Mouse (Mus musculus) kidney, adult 11 months (tissue): Measurements from ENCODE around the gene Ctnnbl1.

ENCODE experiments used
- DNase-seq: peaks from one replicate; pipeline ENCODE4 v3.0.0; 2022

Ctnnbl1 gene

DNA sequence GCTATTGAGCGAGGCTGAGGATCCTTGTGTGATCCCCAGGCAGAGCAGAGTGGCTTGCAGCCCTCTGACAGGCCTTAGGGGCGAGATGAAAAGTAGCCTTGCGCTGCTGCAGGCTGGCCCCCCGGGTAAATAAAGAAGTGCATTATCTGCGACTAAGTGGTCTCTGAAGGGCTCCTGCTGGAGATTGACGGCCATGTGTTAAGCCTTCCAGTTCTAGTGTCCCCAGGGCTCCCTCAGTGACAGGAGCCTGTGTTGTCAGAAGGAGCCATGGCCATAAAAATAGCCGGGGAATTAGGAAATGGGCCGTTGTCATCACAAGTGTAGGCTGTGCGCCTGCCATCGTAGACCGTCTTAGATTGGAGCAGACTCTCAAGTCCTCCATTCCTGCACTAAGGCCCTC, 144.7 kb downstream of the Ctnnbl1 start:
- DNase-seq = no peak

GRCm38 (mm10) chr2:157887275-157888025, 150.2 kb downstream of the Ctnnbl1 start:
- DNase-seq = no peak

- no peak for DNase-seq
Measured at GRCm38 (mm10) chr2:157891166-157891565, 154.0 kb downstream of the Ctnnbl1 start.

- DNase-seq = no peak
Measured at GRCm38 (mm10) chr2:157897131-157897530, 159.9 kb downstream of the Ctnnbl1 start.

- peak; percentile 62 for DNase-seq
Measured at GRCm38 (mm10) chr2:157913204-157913636, 176.0 kb downstream of the Ctnnbl1 start.

DNA sequence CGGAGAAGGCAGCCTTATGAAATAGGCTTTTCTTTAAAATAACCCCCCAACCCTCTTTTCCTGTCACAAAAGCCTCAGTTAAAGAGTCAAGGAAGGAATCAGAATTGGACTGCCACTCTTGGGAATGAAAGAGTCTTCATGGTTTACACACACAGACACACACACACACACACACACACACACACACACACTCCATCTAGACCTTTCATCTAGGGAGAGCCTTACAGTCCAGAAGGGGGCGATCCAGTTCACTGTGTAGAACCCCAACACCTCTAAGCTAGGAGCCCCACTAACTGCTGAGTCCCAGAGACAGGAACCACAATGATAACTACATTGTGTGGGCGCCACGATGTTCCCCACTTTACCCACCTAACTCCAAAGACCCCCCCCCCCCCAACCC, 176.5 kb downstream of the Ctnnbl1 start:
- no peak for DNase-seq

DNA sequence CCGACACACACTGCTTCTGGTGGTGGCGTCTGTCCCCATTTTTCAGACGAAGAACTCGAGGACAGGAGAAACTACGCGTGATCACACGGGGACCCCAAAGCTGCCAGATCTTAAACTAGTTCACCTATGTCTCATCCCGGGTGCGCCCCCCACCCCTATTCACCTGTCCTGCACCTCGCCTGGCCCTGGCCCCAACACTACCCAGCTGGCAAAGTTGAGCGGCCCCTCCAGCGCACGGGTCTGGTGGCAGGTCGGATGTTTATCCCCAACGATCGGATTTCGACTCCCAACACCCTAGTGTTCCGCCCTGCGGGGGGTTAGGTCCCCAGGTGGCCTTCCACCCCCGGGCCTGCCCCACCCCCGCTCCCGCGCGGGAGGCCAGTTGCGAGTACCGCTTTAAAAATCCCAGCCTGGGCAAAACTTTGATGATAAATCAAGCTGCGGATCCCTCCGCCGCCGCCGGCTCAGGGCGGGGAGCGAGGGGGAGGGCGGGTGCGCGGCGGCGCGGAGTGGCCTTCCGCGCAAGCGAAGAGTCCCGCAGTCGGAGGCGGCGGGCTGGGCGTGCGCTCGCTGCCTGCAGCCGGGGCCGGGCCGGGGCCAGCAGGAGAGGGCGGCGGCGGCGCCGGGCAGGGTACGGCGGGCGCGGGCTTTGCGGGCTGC, 177.0 kb downstream of the Ctnnbl1 start, which contains the start of gene Vstm2l:
Vstm2l (plus strand) TSS at position 549 of the 660 bp plus-strand sequence.
- DNase-seq = no peak

DNA sequence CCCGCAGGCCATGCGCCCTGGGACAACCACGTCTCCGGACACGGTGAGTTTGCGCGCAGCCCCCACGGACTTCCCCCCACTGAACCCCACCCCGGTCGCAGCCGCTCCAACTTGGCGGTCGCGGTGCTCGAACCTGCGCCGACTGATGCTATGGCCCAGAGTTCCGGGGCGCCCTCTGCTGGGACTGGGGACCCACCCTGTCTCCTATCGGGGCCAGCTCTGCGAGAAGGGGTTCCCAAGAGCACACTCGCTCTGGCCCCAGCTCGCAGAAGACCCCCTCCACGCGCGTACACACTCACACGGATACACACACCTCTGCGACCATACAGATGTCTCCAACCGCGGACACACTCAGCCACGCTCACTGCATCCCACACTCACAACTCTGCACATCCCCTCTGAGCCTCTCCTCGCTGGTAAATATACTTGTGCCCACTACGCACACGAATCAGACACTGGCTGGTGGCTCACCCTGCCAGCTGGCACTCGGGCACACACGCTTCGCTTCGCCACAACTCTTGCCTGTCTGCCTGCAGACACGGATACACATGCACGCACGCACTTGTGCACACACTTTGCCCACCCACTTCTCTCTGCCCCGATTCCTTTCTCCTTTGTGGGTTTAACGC, 177.8 kb downstream of the Ctnnbl1 start:
- DNase-seq = no peak

GRCm38 (mm10) chr2:157918529-157918928, 181.3 kb downstream of the Ctnnbl1 start:
- DNase-seq = no peak

GRCm38 (mm10) chr2:157921551-157921950, 184.3 kb downstream of the Ctnnbl1 start:
- no peak for DNase-seq

DNA sequence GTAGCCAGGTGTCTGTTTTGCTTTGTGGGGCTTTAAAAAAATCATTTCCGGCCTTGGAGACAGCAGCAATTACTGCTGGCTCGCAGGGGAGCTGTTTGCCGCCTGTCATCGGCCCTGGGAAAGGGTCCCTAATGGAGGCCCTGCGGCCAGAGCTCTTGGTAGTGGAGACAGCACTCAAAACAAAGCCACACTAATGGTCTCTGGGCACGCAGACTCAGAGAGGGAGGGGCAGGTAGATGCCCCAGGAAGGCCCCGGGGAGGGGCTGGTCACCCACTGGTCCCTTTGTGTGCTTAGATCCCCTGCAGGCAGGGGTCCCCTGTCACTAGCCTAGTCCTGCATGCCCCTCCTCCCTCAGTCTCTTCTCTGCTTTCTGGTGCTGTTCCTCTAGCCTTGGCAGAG, 186.2 kb downstream of the Ctnnbl1 start:
- DNase-seq = no peak

GRCm38 (mm10) chr2:157924504-157924903, 187.3 kb downstream of the Ctnnbl1 start:
- no peak for DNase-seq

DNA sequence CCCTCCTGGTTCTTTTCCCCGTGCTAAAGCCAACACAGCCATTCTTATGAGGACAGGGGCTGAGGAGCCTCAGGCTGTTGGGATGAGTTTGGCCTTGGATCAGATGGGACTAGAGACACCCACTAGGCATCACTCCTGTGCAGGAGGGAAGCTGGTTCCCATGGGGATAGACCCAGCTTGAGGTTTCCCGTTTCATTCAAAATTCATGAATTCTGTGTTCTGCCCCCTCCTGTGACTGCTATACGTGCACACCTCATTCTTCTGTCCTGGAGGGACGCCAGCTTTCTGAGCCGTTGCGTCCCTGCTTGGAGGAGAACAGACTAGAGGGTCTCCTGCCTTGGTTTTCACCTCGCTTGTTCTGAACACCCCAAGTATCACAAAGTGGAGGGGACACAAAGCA, 189.3 kb downstream of the Ctnnbl1 start:
- no peak for DNase-seq

DNA sequence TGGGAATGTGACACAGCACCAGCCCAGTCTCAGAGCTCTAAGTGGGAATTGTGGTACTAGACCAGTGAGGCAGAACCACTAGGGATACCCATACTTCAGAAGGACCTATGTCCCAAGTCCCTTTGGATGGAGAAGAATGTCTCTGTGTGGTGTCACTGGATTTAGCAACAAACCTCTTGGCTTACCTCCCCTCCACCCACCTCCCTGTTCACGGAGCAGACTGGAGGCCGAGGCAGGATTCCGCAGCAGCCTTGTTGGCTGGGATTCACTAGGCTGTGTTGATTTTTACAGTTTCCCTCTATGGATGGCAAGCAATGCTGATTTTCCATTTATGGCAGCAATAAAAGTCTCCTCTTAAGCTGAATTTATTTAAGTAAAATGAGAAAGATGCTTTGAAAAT, 189.7 kb downstream of the Ctnnbl1 start:
- DNase-seq = no peak

DNA sequence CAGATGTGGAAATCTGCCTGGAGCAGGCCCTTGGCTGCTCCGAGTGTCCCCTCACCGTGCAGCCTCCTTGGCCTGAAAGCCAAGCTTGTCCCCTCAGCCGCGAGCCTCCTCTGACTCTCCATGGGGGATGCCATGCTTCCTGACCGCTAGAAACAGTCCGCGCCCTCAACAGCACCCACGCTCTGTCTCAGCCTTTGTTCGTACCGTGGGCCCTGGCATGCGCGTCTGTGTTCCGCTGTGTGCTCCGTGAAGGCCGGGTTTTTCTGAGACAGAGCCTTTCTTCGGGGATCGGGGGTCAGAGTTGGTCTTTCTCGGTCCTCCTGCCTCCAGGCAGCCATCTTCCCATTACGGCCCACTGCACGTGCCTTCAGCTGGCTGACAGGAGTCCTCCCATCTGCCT, 190.2 kb downstream of the Ctnnbl1 start:
- DNase-seq = no peak

DNA sequence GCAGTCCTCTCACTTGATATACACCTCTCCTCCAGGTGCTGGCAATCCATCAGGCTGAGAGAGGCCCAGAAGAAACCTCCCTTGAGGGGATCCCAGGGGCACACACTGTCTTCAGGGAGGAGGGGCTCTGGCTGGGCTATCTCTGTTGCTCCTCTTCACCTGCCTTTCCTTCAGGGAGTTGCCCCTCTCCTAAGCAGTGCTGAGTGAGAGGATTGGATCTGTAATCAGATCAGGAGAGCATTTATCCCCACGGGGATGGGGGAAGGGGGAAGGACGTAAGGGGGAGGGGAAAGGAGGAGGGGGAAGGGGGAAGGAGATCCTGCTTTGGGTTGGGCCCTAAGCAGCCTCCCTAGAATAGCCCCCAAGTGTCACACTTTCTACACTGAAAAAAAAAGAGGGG, 190.6 kb downstream of the Ctnnbl1 start:
- no peak for DNase-seq

DNA sequence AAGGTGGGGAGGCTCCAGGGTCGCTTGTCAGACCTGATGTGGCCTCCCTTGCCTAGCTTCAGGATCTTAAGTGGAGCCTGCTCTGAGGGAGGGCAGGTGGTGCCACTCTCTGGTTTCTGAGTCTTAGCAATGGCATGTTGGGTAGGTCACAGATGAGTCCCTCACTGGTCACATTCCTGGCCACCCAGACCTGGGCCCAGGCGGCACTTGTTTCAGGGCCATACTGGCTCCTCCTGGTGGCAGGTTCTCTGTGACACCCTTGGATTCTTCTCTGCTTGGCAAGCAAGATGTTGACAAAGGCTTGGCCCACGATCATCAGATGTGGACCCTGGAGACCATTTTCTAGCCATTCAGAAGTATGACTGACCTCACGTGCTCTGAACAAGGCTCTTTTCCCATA, 195.5 kb downstream of the Ctnnbl1 start:
- DNase-seq = no peak

- DNase-seq = no peak
Measured at GRCm38 (mm10) chr2:157935444-157936171, 198.4 kb downstream of the Ctnnbl1 start.

GRCm38 (mm10) chr2:157936676-157937075, 199.5 kb downstream of the Ctnnbl1 start:
- DNase-seq = no peak

- DNase-seq = no peak
Measured at GRCm38 (mm10) chr2:157940586-157941185, 203.5 kb downstream of the Ctnnbl1 start.
